Comparison of ENCODE assay signal across 8 mouse cellular contexts in the genomic region with DNA sequence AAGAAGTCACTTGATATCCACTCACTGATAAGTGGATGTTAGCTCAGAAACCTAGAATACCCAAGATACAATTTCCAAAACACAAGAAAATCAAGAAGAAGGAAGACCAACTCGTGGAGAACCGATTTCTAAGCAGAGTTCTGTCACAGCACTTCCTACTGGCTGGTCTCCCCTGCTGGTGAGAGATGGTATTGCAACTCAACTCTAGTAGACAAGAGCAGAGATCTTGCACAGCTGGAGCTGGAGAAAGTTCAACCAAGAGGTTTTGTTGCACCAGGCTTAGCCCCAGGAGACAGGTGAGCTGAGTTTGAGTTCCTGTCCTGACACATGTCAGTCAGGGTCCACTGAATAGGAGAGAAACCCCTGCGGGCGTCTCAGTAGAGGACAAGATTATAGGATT. TPM values are rescaled to one million over a fixed set of nuclear protein-coding genes. Genes with fewer than 3 reads are reported as not detected.
DNase-seq lines count a peak whose midpoint lies in the region; ATAC-seq and TF ChIP-seq lines count a peak whose summit lies in the region.

No protein-coding gene starts in this region.

- DNase-seq in forebrain, embryonic 10.5 days (ENCODE audit: extremely low spot score, low spot score): peak; percentile 57
- peak; percentile 85 for DNase-seq in urinary bladder, postnatal 14 days (ENCODE audit: low spot score)
- no peak for DNase-seq in urinary bladder, postnatal 10 days (ENCODE audit: low spot score)
- DNase-seq in embryo, embryonic 11 days: peak; percentile 82
- DNase-seq in kidney, adult 9 months: peak; percentile 82
- DNase-seq in liver, postnatal 0 days: peak; percentile 79
- DNase-seq in spleen, postnatal 10 days (ENCODE audit: low spot score in 2 of 2): peak; percentile 64 to 85

- H3K4me3 ChIP-seq in forebrain, embryonic 10.5 days: no peak overlapping the region
- no peak overlapping the region for H3K4me3 ChIP-seq in forebrain, embryonic 16.5 days (replicated peaks; ENCODE audit: low read length)
- H3K4me3 ChIP-seq in liver, postnatal 0 days (ENCODE audit: low read depth, low read length): no peak overlapping the region

- no peaks in the 10 kb centered on the region for H3K27me3 ChIP-seq in forebrain, embryonic 10.5 days (ENCODE audit: poor library complexity, severe bottlenecking)
- H3K27me3 ChIP-seq in forebrain, embryonic 16.5 days (replicated peaks; ENCODE audit: control insufficient read depth, insufficient read depth, low read length): no peaks in the 10 kb centered on the region
- H3K27me3 ChIP-seq in liver, postnatal 0 days (ENCODE audit: insufficient read depth, low read length): 0 out of 2 replicates have a peak, but pooled peaks cover 4% of the 10 kb centered on the region

- H3K4me1 ChIP-seq in forebrain, embryonic 10.5 days: peaks cover 10% of the 10 kb centered on the region; the same call in 1 of the 2 replicates
- no peaks in the 10 kb centered on the region for H3K4me1 ChIP-seq in forebrain, embryonic 16.5 days (replicated peaks; ENCODE audit: control insufficient read depth, insufficient read depth, low read length)
- H3K4me1 ChIP-seq in liver, postnatal 0 days (ENCODE audit: insufficient read depth): peaks cover 38% of the 10 kb centered on the region

- peak; percentile 95 for TF ChIP-seq CTCF in liver, postnatal 0 days (IDR thresholded peaks at IDR 0.05; ENCODE audit: low read depth)

- H3K9me3 ChIP-seq in forebrain, embryonic 10.5 days: no peaks in the 10 kb centered on the region
- no peaks in the 10 kb centered on the region for H3K9me3 ChIP-seq in forebrain, embryonic 16.5 days (ENCODE audit: control insufficient read depth, low read length)
- no peaks in the 10 kb centered on the region for H3K9me3 ChIP-seq in liver, postnatal 0 days (ENCODE audit: low read length)

- no peak for ATAC-seq in forebrain, embryonic 16.5 days
- ATAC-seq in liver, postnatal 0 days: no peak

- H3K36me3 ChIP-seq in forebrain, embryonic 10.5 days (replicated peaks): no peaks in the 10 kb centered on the region
- no peaks in the 10 kb centered on the region for H3K36me3 ChIP-seq in forebrain, embryonic 16.5 days (ENCODE audit: control insufficient read depth, insufficient read depth)
- no peaks in the 10 kb centered on the region for H3K36me3 ChIP-seq in liver, postnatal 0 days (replicated peaks; ENCODE audit: insufficient read depth, low read length)

- 42% methylated on average over 4 of the region's 4 CpGs for WGBS in forebrain, embryonic 10.5 days
- 40% methylated on average over 4 of the region's 4 CpGs for WGBS in forebrain, embryonic 16.5 days
- WGBS in liver, postnatal 0 days (ENCODE audit: insufficient replicate concordance): 38% methylated on average over 4 of the region's 4 CpGs

- H3K9ac ChIP-seq in forebrain, embryonic 16.5 days (replicated peaks; ENCODE audit: low read depth, low read length): no peak overlapping the region
- H3K9ac ChIP-seq in liver, postnatal 0 days (replicated peaks): no peak overlapping the region

- no peak overlapping the region for H3K27ac ChIP-seq in forebrain, embryonic 10.5 days
- no peak overlapping the region for H3K27ac ChIP-seq in forebrain, embryonic 16.5 days (ENCODE audit: low read length)
- no peak overlapping the region for H3K27ac ChIP-seq in liver, postnatal 0 days (ENCODE audit: low read depth)

- TF ChIP-seq EP300 in liver, postnatal 0 days (IDR thresholded peaks at IDR 0.05; ENCODE audit: low read depth): no peak

- no peak overlapping the region for H3K4me2 ChIP-seq in forebrain, embryonic 16.5 days (ENCODE audit: low read length)
- H3K4me2 ChIP-seq in liver, postnatal 0 days (ENCODE audit: low read depth, low read length): no peak overlapping the region

RNA-seq across cellular contexts. Expression of a gene that starts 18.2 kb away (rescaled TPM):
- 2.3 and 2.7 TPM in 2 replicates for polyA plus RNA-seq in forebrain, embryonic 10.5 days (2016; fragmentation: Nextera tagmentation; extraction: Ambion mirVana)
- 1.7 and 2.2 TPM in 2 replicates for polyA plus RNA-seq in forebrain, embryonic 16.5 days (2015; fragmentation: Nextera tagmentation; extraction: Ambion mirVana)
- 1.6 TPM in 2 replicates for polyA plus RNA-seq in liver, postnatal 0 days (2015; fragmentation: Nextera tagmentation; extraction: Ambion mirVana)

RNA-seq across cellular contexts. Expression of a gene that starts 21.3 kb away (rescaled TPM):
- polyA plus RNA-seq in forebrain, embryonic 10.5 days (2016; fragmentation: Nextera tagmentation; extraction: Ambion mirVana): not detected in 2 replicates
- not detected in 2 replicates for polyA plus RNA-seq in forebrain, embryonic 16.5 days (2015; fragmentation: Nextera tagmentation; extraction: Ambion mirVana)
- polyA plus RNA-seq in liver, postnatal 0 days (2015; fragmentation: Nextera tagmentation; extraction: Ambion mirVana): not detected in 2 replicates

RNA-seq across cellular contexts. Expression of a gene that starts 23.6 kb away (rescaled TPM):
- polyA plus RNA-seq in forebrain, embryonic 10.5 days (2016; fragmentation: Nextera tagmentation; extraction: Ambion mirVana): not detected in 2 replicates
- polyA plus RNA-seq in forebrain, embryonic 16.5 days (2015; fragmentation: Nextera tagmentation; extraction: Ambion mirVana): not detected in 2 replicates
- not detected in 2 replicates for polyA plus RNA-seq in liver, postnatal 0 days (2015; fragmentation: Nextera tagmentation; extraction: Ambion mirVana)

RNA-seq across cellular contexts. Expression of a gene that starts 28.8 kb away (rescaled TPM):
- polyA plus RNA-seq in forebrain, embryonic 10.5 days (2016; fragmentation: Nextera tagmentation; extraction: Ambion mirVana): not detected in 2 replicates
- not detected in 2 replicates for polyA plus RNA-seq in forebrain, embryonic 16.5 days (2015; fragmentation: Nextera tagmentation; extraction: Ambion mirVana)
- not detected in 2 replicates for polyA plus RNA-seq in liver, postnatal 0 days (2015; fragmentation: Nextera tagmentation; extraction: Ambion mirVana)

RNA-seq across cellular contexts. Expression of a gene that starts 38.5 kb away (rescaled TPM):
- not detected in 2 replicates for polyA plus RNA-seq in forebrain, embryonic 10.5 days (2016; fragmentation: Nextera tagmentation; extraction: Ambion mirVana)
- polyA plus RNA-seq in forebrain, embryonic 16.5 days (2015; fragmentation: Nextera tagmentation; extraction: Ambion mirVana): not detected in 2 replicates
- polyA plus RNA-seq in liver, postnatal 0 days (2015; fragmentation: Nextera tagmentation; extraction: Ambion mirVana): not detected in 2 replicates
